ENCODE assay signal across 12 mouse cellular contexts in the genomic region with DNA sequence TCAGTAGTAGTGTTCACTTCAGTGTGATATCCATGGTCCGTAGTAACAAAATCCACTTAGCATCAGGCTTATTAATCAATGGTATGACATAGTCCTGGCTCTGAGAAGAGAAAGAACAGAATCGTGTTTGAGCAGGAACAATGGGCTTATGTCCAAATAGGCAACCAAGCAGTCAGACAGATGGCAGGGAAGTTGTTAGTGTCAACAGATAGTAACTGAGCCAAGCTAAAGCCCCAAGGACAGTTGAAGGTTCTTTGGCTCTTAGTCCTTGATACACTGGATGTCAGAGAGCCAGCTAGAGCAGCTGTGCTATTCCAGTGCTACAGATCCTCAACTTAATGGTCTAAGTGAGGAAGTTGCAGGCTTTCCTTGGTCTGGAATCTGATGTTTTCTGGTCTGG.
DNase-seq lines count a peak whose midpoint lies in the region; ATAC-seq and TF ChIP-seq lines count a peak whose summit lies in the region.
"Had no signal": no experiment of that assay in that cellular context is flagged by ENCODE, and none has a peak within 500 bp of the region (broad histone marks: within the 10 kb centered on the region; RNA-seq: fewer than 3 reads in every experiment).

No protein-coding gene starts in this region.

- no peak for ATAC-seq in limb, embryonic 14.5 days (ENCODE audit: low FRiP score, low read depth)
- peak; percentile 77; the same call in 1 of the 2 replicates for ATAC-seq in heart, embryonic 15.5 days (replicated peaks; ENCODE audit: insufficient number of reproducible peaks, insufficient read depth, low FRiP score, low read depth)
- no peak for ATAC-seq in megakaryocyte progenitor cell, adult 5-6 weeks (replicated peaks; ENCODE audit: poor library complexity)

- 87% methylated on average over 2 of the region's 2 CpGs for WGBS in limb, embryonic 14.5 days
- 92% methylated on average over 2 of the region's 2 CpGs for WGBS in limb, embryonic 10.5 days
- whole genome bisulfite sequencing in heart, embryonic 15.5 days: 32% methylated on average over 2 of the region's 2 CpGs

- H3K4me1 ChIP-seq in limb, embryonic 14.5 days (ENCODE audit: control insufficient read depth, insufficient read depth, low read length): no peaks in the 10 kb centered on the region
- no peaks in the 10 kb centered on the region for H3K4me1 ChIP-seq in limb, embryonic 10.5 days
- H3K4me1 ChIP-seq in heart, embryonic 15.5 days (replicated peaks): peaks cover 24% of the 10 kb centered on the region
- H3K4me1 ChIP-seq: megakaryocyte, embryonic 14.5 days; neural tube, embryonic 12.5 days had no signal

- no peak overlapping the region for H3K9ac ChIP-seq in limb, embryonic 14.5 days (ENCODE audit: low read depth, low read length, severe bottlenecking)
- H3K9ac ChIP-seq in heart, embryonic 15.5 days: no peak overlapping the region
- H3K9ac ChIP-seq: neural tube, embryonic 12.5 days had no signal

- TF ChIP-seq POLR2A in limb, embryonic 14.5 days (IDR thresholded peaks at IDR 0.05; ENCODE audit: borderline replicate concordance, extremely low read depth, insufficient read depth, insufficient read length): no peak

- DNase-seq in gastrocnemius, adult 18-20 months (ENCODE audit: low spot score): peak; percentile 35
- DNase-seq in gastrocnemius, adult 8-10 months (ENCODE audit: low spot score in 2 of 2): no peak
- DNase-seq in limb, embryonic 14.5 days (ENCODE audit: low spot score): peak; percentile 34
- DNase-seq in limb, embryonic 10.5 days (ENCODE audit: low spot score): no peak
- DNase-seq in adrenal gland, postnatal 36 days: peak; percentile 23 to 32
- no peak for DNase-seq in embryo, embryonic 10 days (ENCODE audit: low spot score)
- DNase-seq: right cerebral cortex, postnatal 4 days had no signal

- no peak overlapping the region for H3K4me3 ChIP-seq in limb, embryonic 14.5 days (replicated peaks; ENCODE audit: low read length)
- no peak overlapping the region for H3K4me3 ChIP-seq in limb, embryonic 10.5 days
- H3K4me3 ChIP-seq in heart, embryonic 15.5 days: no peak overlapping the region
- H3K4me3 ChIP-seq: erythroblast, embryonic 14.5 days; megakaryocyte, embryonic 14.5 days; neural tube, embryonic 12.5 days had no signal

- H3K36me3 ChIP-seq in limb, embryonic 14.5 days (ENCODE audit: control insufficient read depth, insufficient read depth, low read length): no peaks in the 10 kb centered on the region
- no peaks in the 10 kb centered on the region for H3K36me3 ChIP-seq in limb, embryonic 10.5 days
- no peaks in the 10 kb centered on the region for H3K36me3 ChIP-seq in heart, embryonic 15.5 days
- H3K36me3 ChIP-seq: neural tube, embryonic 12.5 days had no signal

- H3K27me3 ChIP-seq in limb, embryonic 14.5 days (ENCODE audit: control insufficient read depth, insufficient read depth, low read length): no peaks in the 10 kb centered on the region
- no peaks in the 10 kb centered on the region for H3K27me3 ChIP-seq in limb, embryonic 10.5 days (ENCODE audit: low read depth, poor library complexity, severe bottlenecking)
- H3K27me3 ChIP-seq in heart, embryonic 15.5 days: no peaks in the 10 kb centered on the region
- H3K27me3 ChIP-seq: megakaryocyte, embryonic 14.5 days; neural tube, embryonic 12.5 days had no signal

- no peak overlapping the region for H3K4me2 ChIP-seq in limb, embryonic 14.5 days (replicated peaks; ENCODE audit: low read depth, low read length, severe bottlenecking)
- H3K4me2 ChIP-seq in heart, embryonic 15.5 days: no peak overlapping the region
- H3K4me2 ChIP-seq: neural tube, embryonic 12.5 days had no signal

- H3K27ac ChIP-seq in limb, embryonic 14.5 days (replicated peaks; ENCODE audit: low read depth, low read length): no peak overlapping the region
- H3K27ac ChIP-seq in limb, embryonic 10.5 days: no peak overlapping the region
- H3K27ac ChIP-seq in heart, embryonic 15.5 days: peak overlapping the region; percentile 79
- H3K27ac ChIP-seq: neural tube, embryonic 12.5 days had no signal

- no peaks in the 10 kb centered on the region for H3K9me3 ChIP-seq in limb, embryonic 14.5 days (ENCODE audit: control insufficient read depth, low read length)
- H3K9me3 ChIP-seq in limb, embryonic 10.5 days (replicated peaks): no peaks in the 10 kb centered on the region
- H3K9me3 ChIP-seq in heart, embryonic 15.5 days (replicated peaks): no peaks in the 10 kb centered on the region
- H3K9me3 ChIP-seq: neural tube, embryonic 12.5 days had no signal

Comparison
In these comparisons a context has a peak if more than half of its experiments do, and no peak if none do; other contexts are left out.
1. DNase-seq: peak in gastrocnemius, adult 18-20 months (single experiment), limb, embryonic 14.5 days (single experiment) and adrenal gland, postnatal 36 days (2 of 2); none in gastrocnemius, adult 8-10 months (0 of 2), limb, embryonic 10.5 days (single experiment) and embryo, embryonic 10 days (single experiment).